Mouse (Mus musculus) kidney, postnatal 4 days (tissue): ENCODE measurements around the gene Pex5l.

ENCODE experiments used
- DNase-seq, 2 experiments: peaks; one replicate each; pipeline ENCODE4 v3.0.0; 2021; ENCODE audit warnings: mixed read lengths in 2 of 2

The Pex5l gene

GRCm38 (mm10) chr3:33142901-33143461 lies at the start of gene Pex5l:
TSS of gene Pex5l (minus strand) at chr3:33143247.
- DNase-seq = peak; percentile 73 to 79

- no peak for DNase-seq
Observed at GRCm38 (mm10) chr3:33165186-33165585, 22.1 kb upstream of the Pex5l start.

- no peak for DNase-seq
Observed at GRCm38 (mm10) chr3:33163821-33164220, 20.8 kb upstream of the Pex5l start.

- DNase-seq = no peak
Observed at GRCm38 (mm10) chr3:33143592-33143991, 545 bp upstream of the Pex5l start.

- DNase-seq = peak in 1 of 2 experiments; percentile 11
Observed at GRCm38 (mm10) chr3:33142398-33142797, 649 bp downstream of the Pex5l start.

GRCm38 (mm10) chr3:33129944-33130343 lies 13.1 kb downstream of the Pex5l start:
- DNase-seq = no peak

GRCm38 (mm10) chr3:33124796-33125195 lies 18.3 kb downstream of the Pex5l start:
- no peak for DNase-seq

- no peak for DNase-seq
Observed at GRCm38 (mm10) chr3:33105785-33106184, 37.3 kb downstream of the Pex5l start.

- DNase-seq = no peak
Observed at GRCm38 (mm10) chr3:33103501-33103900, 39.5 kb downstream of the Pex5l start.

GRCm38 (mm10) chr3:33098550-33099295 lies 44.3 kb downstream of the Pex5l start:
- DNase-seq = no peak

GRCm38 (mm10) chr3:33093646-33094045 lies 49.4 kb downstream of the Pex5l start:
- DNase-seq = peak; percentile 5 to 19

- DNase-seq = no peak
Observed at GRCm38 (mm10) chr3:33090001-33090400, 53.0 kb downstream of the Pex5l start.

- no peak for DNase-seq
Observed at GRCm38 (mm10) chr3:33089470-33089869, 53.6 kb downstream of the Pex5l start.

GRCm38 (mm10) chr3:33088276-33088675 lies 54.8 kb downstream of the Pex5l start:
- no peak for DNase-seq

- DNase-seq = peak in 1 of 2 experiments; percentile 14
Observed at GRCm38 (mm10) chr3:33082806-33083338, 60.2 kb downstream of the Pex5l start.

GRCm38 (mm10) chr3:33081793-33082192 lies 61.3 kb downstream of the Pex5l start:
- no peak for DNase-seq

- DNase-seq = no peak
Observed at GRCm38 (mm10) chr3:33079658-33080057, 63.4 kb downstream of the Pex5l start.

- no peak for DNase-seq
Observed at GRCm38 (mm10) chr3:33079171-33079570, 63.9 kb downstream of the Pex5l start.

- DNase-seq = no peak
Observed at GRCm38 (mm10) chr3:33075696-33076095, 67.4 kb downstream of the Pex5l start.

GRCm38 (mm10) chr3:33074266-33074981 lies 68.6 kb downstream of the Pex5l start:
- no peak for DNase-seq

- DNase-seq = no peak
Observed at GRCm38 (mm10) chr3:33073905-33074265, 69.2 kb downstream of the Pex5l start.

GRCm38 (mm10) chr3:33070771-33071170 lies 72.3 kb downstream of the Pex5l start:
- DNase-seq = no peak

GRCm38 (mm10) chr3:33068146-33068545 lies 74.9 kb downstream of the Pex5l start:
- no peak for DNase-seq

- no peak for DNase-seq
Observed at GRCm38 (mm10) chr3:33063590-33063989, 79.5 kb downstream of the Pex5l start.
